Mouse (Mus musculus): ENCODE data around the gene Gas7. TPM values are rescaled to one million over a fixed set of nuclear protein-coding genes. Genes with fewer than 3 reads are reported as not detected.

Gas7 gene
- polyA plus RNA-seq, 1 experiment from 2014 or later, result 3.3 TPM

DNA sequence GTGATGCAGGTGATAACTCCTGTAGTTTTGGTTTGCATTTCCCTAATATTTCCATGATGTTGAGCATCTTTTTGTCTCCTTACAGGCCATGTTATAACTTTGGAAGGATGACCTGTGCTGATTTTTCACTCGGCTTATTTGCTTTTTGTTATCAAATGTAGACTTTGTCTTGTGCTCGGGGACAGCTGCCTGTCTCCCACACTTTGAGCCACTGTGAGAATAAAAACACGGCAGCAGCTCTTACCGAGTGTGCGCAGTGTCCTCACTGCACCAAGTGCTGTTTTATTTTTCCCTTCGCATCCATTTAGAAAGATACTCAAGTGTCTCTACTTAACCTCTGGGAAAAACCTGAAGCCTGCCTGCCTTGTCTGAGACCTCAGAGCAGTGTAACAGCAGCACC, 129.8 kb downstream of the Gas7 start:
- ATAC-seq (replicated peaks; ENCODE audit: insufficient number of reproducible peaks, low FRiP score, low TSS enrichment, low read depth), result no peak
- Histone ChIP-seq H3K9me3 (replicated peaks; ENCODE audit: control insufficient read depth, low read length) (no peaks in the 10 kb centered on the region), H3K4me3 (ENCODE audit: low read depth, low read length) (no peak overlapping the region), H3K27me3 (ENCODE audit: control insufficient read depth, insufficient read depth, low read length) (no peaks in the 10 kb centered on the region), H3K9ac (replicated peaks; ENCODE audit: low read length) (no peak overlapping the region), H3K4me2 (ENCODE audit: low read depth, low read length) (no peak overlapping the region), H3K27ac (replicated peaks; ENCODE audit: low read depth, low read length) (no peak overlapping the region), H3K36me3 (replicated peaks; ENCODE audit: control insufficient read depth, insufficient read depth, low read depth, low read length) (no peaks in the 10 kb centered on the region), H3K4me1 (ENCODE audit: control insufficient read depth, insufficient read depth, low read length) (no peaks in the 10 kb centered on the region; the same call in 1 of the 2 replicates)
- no peak for DNase-seq (ENCODE audit: low spot score)
- WGBS, result 87% methylated on average over 6 of the region's 6 CpGs

DNA sequence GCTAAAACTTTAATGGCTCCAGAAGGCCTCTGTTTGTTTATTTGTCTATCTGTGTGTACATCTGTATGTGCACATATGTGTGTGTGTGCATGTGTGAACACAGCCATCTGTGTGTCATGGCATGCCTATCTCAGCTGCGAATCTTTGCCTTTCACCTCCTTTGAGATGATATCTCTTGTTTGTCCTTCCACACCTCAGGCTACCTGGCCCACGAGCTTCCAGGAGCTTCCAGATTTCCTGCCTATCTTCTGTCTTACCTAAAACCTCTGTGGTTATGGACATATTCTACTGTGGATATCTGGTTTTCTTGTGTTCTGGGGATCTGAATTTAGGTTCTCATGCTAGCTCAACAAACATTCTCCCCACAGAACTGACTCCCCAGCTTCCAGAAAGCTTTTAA, 130.4 kb downstream of the Gas7 start:
- H3K9me3 ChIP-seq (replicated peaks; ENCODE audit: control insufficient read depth, low read length), result no peaks in the 10 kb centered on the region
- DNase-seq (ENCODE audit: low spot score), result no peak
- H3K27me3 ChIP-seq (ENCODE audit: control insufficient read depth, insufficient read depth, low read length), result no peaks in the 10 kb centered on the region
- 84% methylated on average over 2 of the region's 2 CpGs for whole genome bisulfite sequencing
- H3K27ac ChIP-seq (replicated peaks; ENCODE audit: low read depth, low read length), result no peak overlapping the region
- H3K36me3 ChIP-seq (replicated peaks; ENCODE audit: control insufficient read depth, insufficient read depth, low read depth, low read length), result no peaks in the 10 kb centered on the region
- no peak overlapping the region for H3K4me3 ChIP-seq (ENCODE audit: low read depth, low read length)
- no peak for ATAC-seq (replicated peaks; ENCODE audit: insufficient number of reproducible peaks, low FRiP score, low TSS enrichment, low read depth)
- no peaks in the 10 kb centered on the region; the same call in 1 of the 2 replicates for H3K4me1 ChIP-seq (ENCODE audit: control insufficient read depth, insufficient read depth, low read length)
- H3K4me2 ChIP-seq (ENCODE audit: low read depth, low read length), result no peak overlapping the region
- no peak overlapping the region for H3K9ac ChIP-seq (replicated peaks; ENCODE audit: low read length)

DNA sequence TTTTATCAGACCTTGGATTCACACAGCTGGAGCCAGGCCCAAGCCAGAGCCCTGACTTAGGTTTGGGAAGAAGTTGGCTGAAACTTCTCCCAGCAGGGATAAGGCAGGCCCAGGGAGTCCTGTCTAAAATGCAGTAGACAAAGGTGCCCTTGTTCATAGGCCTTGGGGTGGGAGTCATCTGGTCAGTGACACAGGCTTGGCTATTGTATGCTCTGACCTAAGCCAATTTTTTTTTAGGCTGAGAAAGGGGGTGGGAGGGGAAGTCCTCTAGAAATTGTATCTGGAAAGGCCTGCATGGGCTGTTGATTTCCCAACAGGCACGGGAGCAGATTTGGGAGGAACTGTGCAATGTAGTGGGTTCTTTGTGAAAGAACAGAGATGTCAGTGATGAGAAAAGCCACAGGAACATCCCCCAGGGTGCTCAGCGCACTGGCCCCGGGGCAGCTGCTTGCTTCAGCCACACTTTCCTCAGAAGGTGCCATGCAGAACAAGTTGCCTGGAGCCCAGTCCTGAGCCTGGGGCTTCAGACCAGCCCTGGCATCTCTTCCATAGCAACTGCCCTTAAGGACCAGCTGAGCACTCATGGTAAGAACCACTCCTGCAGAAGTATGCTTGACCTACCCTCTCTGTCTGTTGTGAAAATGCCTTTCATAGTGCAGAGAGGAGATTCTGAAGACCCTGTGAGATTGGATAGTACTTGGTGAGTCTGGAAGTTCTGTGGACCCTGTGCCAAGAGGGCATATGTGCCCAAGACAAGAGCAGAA, 131.2 kb downstream of the Gas7 start:
- WGBS, result 46% methylated on average over 3 of the region's 3 CpGs
- Histone ChIP-seq H3K27ac (replicated peaks; ENCODE audit: low read depth, low read length) (no peak overlapping the region), H3K9me3 (replicated peaks; ENCODE audit: control insufficient read depth, low read length) (no peaks in the 10 kb centered on the region), H3K27me3 (ENCODE audit: control insufficient read depth, insufficient read depth, low read length) (no peaks in the 10 kb centered on the region), H3K4me3 (ENCODE audit: low read depth, low read length) (no peak overlapping the region), H3K9ac (replicated peaks; ENCODE audit: low read length) (no peak overlapping the region), H3K36me3 (replicated peaks; ENCODE audit: control insufficient read depth, insufficient read depth, low read depth, low read length) (no peaks in the 10 kb centered on the region), H3K4me2 (ENCODE audit: low read depth, low read length) (no peak overlapping the region), H3K4me1 (ENCODE audit: control insufficient read depth, insufficient read depth, low read length) (no peaks in the 10 kb centered on the region; the same call in 1 of the 2 replicates)
- no peak for DNase-seq (ENCODE audit: low spot score)
- ATAC-seq (replicated peaks; ENCODE audit: insufficient number of reproducible peaks, low FRiP score, low TSS enrichment, low read depth), result no peak

DNA sequence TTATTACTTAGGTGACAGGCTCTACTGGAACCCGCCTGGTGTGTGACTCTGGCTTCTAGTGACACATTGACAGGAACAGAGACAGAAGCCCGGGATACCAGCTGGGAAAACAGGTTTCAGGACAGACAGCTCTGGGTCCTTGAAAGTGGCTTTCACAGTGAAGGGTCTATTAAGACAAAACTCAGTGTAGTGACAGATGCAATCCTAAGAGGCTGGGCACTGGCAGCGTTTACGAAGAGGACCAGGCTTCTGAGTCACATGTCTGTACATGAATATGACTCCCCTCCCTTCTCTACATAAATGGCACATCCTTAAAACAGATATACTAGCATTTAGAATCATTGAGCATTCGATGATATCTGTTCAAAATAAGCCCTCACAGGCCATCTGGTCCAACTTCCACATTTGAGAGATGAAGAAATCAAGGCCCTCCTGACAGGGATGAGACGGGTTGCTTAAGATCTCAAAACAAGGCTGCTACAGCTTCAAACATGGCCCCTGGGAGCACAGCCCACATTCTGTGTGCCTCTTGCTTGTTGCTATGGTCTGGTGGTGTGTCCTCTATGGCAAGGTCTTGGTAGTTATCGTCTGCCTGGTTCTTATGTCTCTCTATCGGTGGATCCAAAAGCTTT, 133.1 kb downstream of the Gas7 start:
- ATAC-seq (replicated peaks; ENCODE audit: insufficient number of reproducible peaks, low FRiP score, low TSS enrichment, low read depth) (no peak), DNase-seq (ENCODE audit: low spot score) (no peak)
- no peak overlapping the region for H3K27ac ChIP-seq (replicated peaks; ENCODE audit: low read depth, low read length)
- H3K9ac ChIP-seq (replicated peaks; ENCODE audit: low read length), result no peak overlapping the region
- WGBS, result 84% methylated on average over 8 of the region's 8 CpGs
- no peaks in the 10 kb centered on the region for H3K27me3 ChIP-seq (ENCODE audit: control insufficient read depth, insufficient read depth, low read length)
- no peaks in the 10 kb centered on the region for H3K9me3 ChIP-seq (replicated peaks; ENCODE audit: control insufficient read depth, low read length)
- H3K4me2 ChIP-seq (ENCODE audit: low read depth, low read length), result no peak overlapping the region
- H3K4me1 ChIP-seq (ENCODE audit: control insufficient read depth, insufficient read depth, low read length), result no peaks in the 10 kb centered on the region; the same call in 1 of the 2 replicates
- no peak overlapping the region for H3K4me3 ChIP-seq (ENCODE audit: low read depth, low read length)
- H3K36me3 ChIP-seq (replicated peaks; ENCODE audit: control insufficient read depth, insufficient read depth, low read depth, low read length), result no peaks in the 10 kb centered on the region

DNA sequence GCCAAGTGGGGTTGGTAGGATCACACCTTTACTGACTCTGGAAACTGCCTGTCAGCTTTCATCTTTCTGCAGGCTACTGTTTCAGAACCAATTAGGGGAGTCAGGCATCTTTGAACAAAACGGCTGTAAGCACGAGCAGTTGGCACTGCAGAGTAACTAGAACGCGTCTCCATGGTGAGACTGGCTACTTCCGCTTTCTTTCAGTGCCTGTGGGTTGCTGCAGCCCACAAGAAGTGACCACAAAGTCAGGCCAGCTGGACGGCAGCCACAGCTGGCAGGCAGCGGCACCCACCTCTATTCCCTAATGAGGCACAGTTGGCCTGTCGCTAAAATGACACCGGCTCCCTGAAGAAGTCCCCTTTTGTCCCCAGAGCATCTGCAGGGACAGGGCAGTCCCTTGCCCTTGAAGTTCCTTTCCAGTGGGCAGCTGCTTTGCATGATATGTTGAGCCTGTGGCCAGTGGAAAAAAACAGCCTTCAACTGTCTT, 133.6 kb downstream of the Gas7 start:
- WGBS, result 53% methylated on average over 9 of the region's 9 CpGs
- H3K4me2 ChIP-seq (ENCODE audit: low read depth, low read length), result no peak overlapping the region
- ATAC-seq (replicated peaks; ENCODE audit: insufficient number of reproducible peaks, low FRiP score, low TSS enrichment, low read depth) (no peak), DNase-seq (ENCODE audit: low spot score) (no peak)
- H3K36me3 ChIP-seq (replicated peaks; ENCODE audit: control insufficient read depth, insufficient read depth, low read depth, low read length), result no peaks in the 10 kb centered on the region
- H3K9me3 ChIP-seq (replicated peaks; ENCODE audit: control insufficient read depth, low read length), result no peaks in the 10 kb centered on the region
- H3K4me3 ChIP-seq (ENCODE audit: low read depth, low read length), result no peak overlapping the region
- H3K27ac ChIP-seq (replicated peaks; ENCODE audit: low read depth, low read length), result no peak overlapping the region
- H3K27me3 ChIP-seq (ENCODE audit: control insufficient read depth, insufficient read depth, low read length), result no peaks in the 10 kb centered on the region
- H3K9ac ChIP-seq (replicated peaks; ENCODE audit: low read length), result no peak overlapping the region
- H3K4me1 ChIP-seq (ENCODE audit: control insufficient read depth, insufficient read depth, low read length), result no peaks in the 10 kb centered on the region; the same call in 1 of the 2 replicates

DNA sequence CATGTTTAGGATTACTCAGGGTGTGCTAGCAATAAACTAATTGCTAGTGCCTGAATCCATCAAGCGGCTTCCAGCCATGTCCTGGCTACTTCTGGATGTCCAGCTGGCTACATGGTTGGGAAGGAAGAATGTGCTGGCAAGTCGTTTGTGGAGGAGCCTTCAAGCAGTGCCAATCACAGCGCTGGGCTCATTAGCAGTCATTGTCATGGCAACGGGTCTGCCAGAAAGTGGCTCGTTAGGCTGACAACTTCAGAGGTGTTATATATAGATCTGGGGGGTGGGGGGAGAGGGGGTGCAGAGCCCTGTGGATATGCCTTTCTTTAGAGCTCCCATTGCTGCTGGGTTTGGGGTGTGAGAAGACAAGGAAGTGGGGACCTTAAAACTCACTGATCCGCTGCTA, 141.0 kb downstream of the Gas7 start:
- H3K36me3 ChIP-seq (replicated peaks; ENCODE audit: control insufficient read depth, insufficient read depth, low read depth, low read length), result no peaks in the 10 kb centered on the region
- DNase-seq (ENCODE audit: low spot score) (no peak), ATAC-seq (replicated peaks; ENCODE audit: insufficient number of reproducible peaks, low FRiP score, low TSS enrichment, low read depth) (no peak)
- no peak overlapping the region for H3K27ac ChIP-seq (replicated peaks; ENCODE audit: low read depth, low read length)
- no peak overlapping the region for H3K9ac ChIP-seq (replicated peaks; ENCODE audit: low read length)
- no peak overlapping the region for H3K4me2 ChIP-seq (ENCODE audit: low read depth, low read length)
- WGBS, result 66% methylated on average over 6 of the region's 6 CpGs
- no peaks in the 10 kb centered on the region for H3K4me1 ChIP-seq (ENCODE audit: control insufficient read depth, insufficient read depth, low read length)
- no peaks in the 10 kb centered on the region for H3K27me3 ChIP-seq (ENCODE audit: control insufficient read depth, insufficient read depth, low read length)
- no peak overlapping the region for H3K4me3 ChIP-seq (ENCODE audit: low read depth, low read length)
- H3K9me3 ChIP-seq (replicated peaks; ENCODE audit: control insufficient read depth, low read length), result no peaks in the 10 kb centered on the region

DNA sequence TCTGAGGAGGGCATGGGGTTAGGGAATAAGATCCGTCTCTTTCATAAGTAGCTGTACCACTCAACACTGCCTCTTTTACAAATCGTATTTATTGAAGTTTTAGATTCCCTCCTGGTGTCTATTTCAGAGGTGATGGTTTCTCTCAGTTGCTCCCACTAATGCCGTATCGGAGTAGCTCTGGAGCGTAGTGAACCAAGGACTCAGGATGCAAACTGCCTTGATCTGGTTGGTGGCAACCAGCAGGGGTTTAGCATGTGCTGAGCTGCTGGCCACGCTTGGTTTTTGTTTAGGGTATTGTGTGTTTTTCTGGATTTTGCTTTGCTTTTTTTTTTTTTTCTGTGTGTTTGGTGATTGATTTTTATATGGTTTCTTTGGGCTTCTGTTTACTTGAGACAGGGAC, 141.6 kb downstream of the Gas7 start:
- Histone ChIP-seq H3K9me3 (replicated peaks; ENCODE audit: control insufficient read depth, low read length) (no peaks in the 10 kb centered on the region), H3K4me3 (ENCODE audit: low read depth, low read length) (no peak overlapping the region), H3K4me2 (ENCODE audit: low read depth, low read length) (no peak overlapping the region), H3K4me1 (ENCODE audit: control insufficient read depth, insufficient read depth, low read length) (no peaks in the 10 kb centered on the region), H3K36me3 (replicated peaks; ENCODE audit: control insufficient read depth, insufficient read depth, low read depth, low read length) (no peaks in the 10 kb centered on the region), H3K27ac (replicated peaks; ENCODE audit: low read depth, low read length) (no peak overlapping the region), H3K27me3 (ENCODE audit: control insufficient read depth, insufficient read depth, low read length) (no peaks in the 10 kb centered on the region), H3K9ac (replicated peaks; ENCODE audit: low read length) (no peak overlapping the region)
- WGBS, result 85% methylated on average over 6 of the region's 6 CpGs
- DNase-seq (ENCODE audit: low spot score) (no peak), ATAC-seq (replicated peaks; ENCODE audit: insufficient number of reproducible peaks, low FRiP score, low TSS enrichment, low read depth) (no peak)

DNA sequence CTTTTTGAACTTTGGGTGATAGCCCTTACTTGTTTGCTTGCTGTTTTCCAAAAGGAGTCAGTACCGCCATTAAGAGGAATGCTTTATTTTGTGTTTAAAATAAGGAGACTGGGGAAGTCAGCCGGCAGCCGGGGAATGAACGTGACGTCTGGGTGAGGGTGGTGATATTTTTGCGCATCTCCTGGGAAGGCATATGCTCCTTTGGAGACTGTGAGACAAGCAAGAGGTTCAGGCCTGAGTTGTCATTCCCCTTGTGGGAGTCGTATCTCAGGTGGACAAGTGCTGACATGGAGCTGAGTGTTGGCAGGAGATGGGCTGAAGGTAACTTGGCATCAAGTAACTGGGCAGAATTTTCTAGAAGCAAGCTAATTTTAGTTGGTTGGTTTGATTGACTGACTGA, 142.2 kb downstream of the Gas7 start:
- H3K9me3 ChIP-seq (replicated peaks; ENCODE audit: control insufficient read depth, low read length), result no peaks in the 10 kb centered on the region
- no peak overlapping the region for H3K9ac ChIP-seq (replicated peaks; ENCODE audit: low read length)
- DNase-seq (ENCODE audit: low spot score) (no peak), ATAC-seq (replicated peaks; ENCODE audit: insufficient number of reproducible peaks, low FRiP score, low TSS enrichment, low read depth) (no peak)
- H3K4me3 ChIP-seq (ENCODE audit: low read depth, low read length), result no peak overlapping the region
- H3K4me1 ChIP-seq (ENCODE audit: control insufficient read depth, insufficient read depth, low read length), result no peaks in the 10 kb centered on the region
- H3K27me3 ChIP-seq (ENCODE audit: control insufficient read depth, insufficient read depth, low read length), result no peaks in the 10 kb centered on the region
- WGBS, result 93% methylated on average over 7 of the region's 7 CpGs
- H3K27ac ChIP-seq (replicated peaks; ENCODE audit: low read depth, low read length), result no peak overlapping the region
- no peak overlapping the region for H3K4me2 ChIP-seq (ENCODE audit: low read depth, low read length)
- no peaks in the 10 kb centered on the region for H3K36me3 ChIP-seq (replicated peaks; ENCODE audit: control insufficient read depth, insufficient read depth, low read depth, low read length)

Measured in embryonic facial prominence, embryonic 11.5 days (tissue).